Mouse (Mus musculus) frontal cortex, adult 2 months (tissue): ENCODE results near the gene Elf3. TPM values are rescaled to one million over a fixed set of nuclear protein-coding genes. Genes with fewer than 3 reads are reported as not detected.

Experiments used
- DNase-seq, 2 experiments: peaks; one replicate each; pipeline ENCODE4 v3.0.0; 2022; ENCODE audit warnings: low spot score in 1 of 2; ENCODE audit errors: extremely low spot score in 1 of 2
- polyA plus RNA-seq: library from polyadenylated mRNA; depleted of rRNA; stranded (reverse); fragments of >200 nt; gene quantifications from 2 replicates; pipeline ENCODE4 v1.2.3, GENCODE M21; 2012; rRNA removed

Elf3 gene
- 0.10 and 0.21 TPM in 2 replicates for polyA plus RNA-seq

DNA sequence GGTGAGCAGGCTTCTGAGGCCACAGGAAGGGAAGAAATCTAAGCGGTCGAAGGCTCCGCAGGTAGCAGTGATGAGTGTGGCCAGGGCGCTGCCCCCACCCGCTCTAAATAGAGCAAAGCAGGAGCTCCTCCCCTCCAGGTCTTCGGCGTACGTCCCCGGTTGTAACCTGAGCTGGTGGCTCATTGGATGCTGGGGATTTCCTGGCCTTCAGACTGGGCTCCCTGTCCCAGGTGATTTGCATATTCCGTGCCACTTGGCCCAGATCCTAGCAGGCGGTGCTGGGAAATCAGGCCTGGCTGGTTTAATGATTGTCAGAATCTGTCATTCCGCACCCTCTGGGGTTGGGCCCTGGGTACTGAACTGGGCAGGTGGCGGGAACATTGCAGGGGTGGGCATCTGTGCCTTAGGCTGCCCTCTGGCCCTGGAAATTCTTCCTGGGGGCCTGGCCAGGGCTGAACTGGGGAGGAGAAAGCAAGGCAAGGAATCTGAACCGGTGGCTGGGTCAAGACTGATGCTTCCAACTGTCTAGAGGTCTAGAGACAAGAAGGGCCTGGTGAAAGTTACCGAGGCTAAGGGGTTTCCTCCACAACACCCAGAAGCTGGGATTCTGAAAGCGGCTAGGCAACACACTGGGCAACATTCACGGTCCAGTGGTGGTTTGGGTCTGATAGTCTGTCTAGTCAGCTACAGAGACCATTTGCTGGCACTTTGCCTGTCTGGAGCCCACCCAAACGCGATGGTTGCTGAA lies at the start of gene Elf3:
Gene Elf3, minus strand, starts transcription at position 189 of the 748 bp plus-strand sequence.
- DNase-seq = no peak

DNA sequence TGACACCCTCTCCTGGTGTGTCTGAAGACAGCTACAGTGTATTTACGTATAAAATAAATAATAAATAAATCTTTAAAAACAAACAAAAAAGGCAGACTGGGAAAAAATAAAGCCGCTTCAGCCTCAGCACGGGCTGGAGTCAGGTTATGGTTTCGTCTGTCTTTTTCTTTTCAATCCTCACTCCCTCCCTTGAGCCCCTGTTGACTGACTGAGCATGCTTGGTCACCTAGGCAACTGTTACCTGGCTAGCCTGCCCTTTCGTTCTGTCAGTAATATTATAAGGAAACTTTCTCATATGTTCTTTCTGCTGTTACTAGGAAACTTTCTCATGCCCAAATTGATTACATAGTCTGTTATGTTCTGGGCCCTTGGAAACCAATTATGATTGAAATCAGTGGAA lies 32.5 kb upstream of the Elf3 start:
- DNase-seq = no peak

- DNase-seq = no peak
These were observed 27.9 kb upstream of the Elf3 start for GRCm38 (mm10) chr1:135286311-135286710.

DNA sequence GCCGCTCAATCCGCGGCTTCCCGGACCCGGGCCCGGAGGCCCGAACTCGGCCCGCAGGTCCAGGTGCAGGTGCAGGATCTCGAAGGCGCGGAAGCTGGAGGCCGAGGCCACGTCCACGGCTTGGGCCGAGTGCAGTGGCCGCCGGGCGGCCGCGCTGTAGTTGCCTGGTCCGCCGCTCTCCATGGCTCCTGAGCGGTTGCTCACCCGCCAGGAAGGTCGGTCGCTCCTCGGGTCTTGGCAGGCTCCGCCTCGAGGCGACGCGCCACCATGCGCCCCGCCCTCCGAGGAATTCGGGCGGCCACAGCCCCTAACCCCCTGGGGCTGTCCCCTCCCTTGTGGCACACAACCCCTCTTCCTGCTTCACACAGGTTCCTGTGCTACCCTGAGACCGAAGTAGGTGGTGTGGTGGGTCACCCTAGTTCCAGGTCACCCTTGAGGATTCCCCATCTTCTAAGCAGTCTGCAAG lies 25.5 kb upstream of the Elf3 start, which contains the start of gene Rnpep:
Gene Rnpep, minus strand, starts transcription at position 259 of the 466 bp plus-strand sequence.
- DNase-seq = peak in 1 of 2 experiments; percentile 63

- peak in 1 of 2 experiments; percentile 42 for DNase-seq
These were observed 25.0 kb upstream of the Elf3 start for GRCm38 (mm10) chr1:135283287-135283825.

DNA sequence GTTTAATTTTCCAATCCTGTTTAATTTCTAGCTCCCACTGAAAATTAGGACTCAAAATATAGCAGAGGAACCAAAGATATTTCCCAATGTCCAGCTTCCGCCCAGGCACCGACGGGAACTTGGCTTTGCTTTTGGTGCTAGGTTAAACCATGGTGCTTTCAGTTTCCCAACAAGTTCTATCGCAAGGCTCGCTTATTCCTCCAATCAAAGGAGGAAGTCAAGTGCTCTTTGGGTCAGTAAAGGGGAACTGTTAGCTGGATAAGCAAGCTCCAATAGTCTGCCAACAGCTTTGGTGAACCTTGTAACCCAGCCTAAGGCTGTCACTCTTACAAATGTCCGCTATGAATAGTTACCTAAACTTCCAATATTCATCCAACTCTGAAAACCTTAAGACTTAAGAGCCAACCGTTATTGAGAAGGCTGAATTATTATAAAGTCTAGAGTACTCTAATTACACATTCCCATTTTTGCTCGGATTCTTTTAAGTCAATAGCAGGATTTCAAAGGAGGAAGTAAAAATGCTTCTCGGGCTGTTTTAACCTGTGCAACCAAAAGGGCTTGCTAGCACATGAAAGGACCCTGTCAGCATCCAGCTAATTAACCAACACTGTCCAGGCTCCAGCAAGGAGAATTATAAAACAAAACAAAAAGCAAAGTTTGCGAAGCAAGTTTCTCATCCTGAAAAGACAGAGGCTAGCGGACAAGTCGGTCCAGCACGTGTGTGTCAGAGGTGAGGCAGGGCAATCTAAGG lies 24.3 kb upstream of the Elf3 start:
- DNase-seq = no peak

- DNase-seq = no peak
These were observed 23.5 kb upstream of the Elf3 start for GRCm38 (mm10) chr1:135281841-135282240.

GRCm38 (mm10) chr1:135280646-135281045 lies 22.3 kb upstream of the Elf3 start:
- peak; percentile 31 to 66 for DNase-seq

DNA sequence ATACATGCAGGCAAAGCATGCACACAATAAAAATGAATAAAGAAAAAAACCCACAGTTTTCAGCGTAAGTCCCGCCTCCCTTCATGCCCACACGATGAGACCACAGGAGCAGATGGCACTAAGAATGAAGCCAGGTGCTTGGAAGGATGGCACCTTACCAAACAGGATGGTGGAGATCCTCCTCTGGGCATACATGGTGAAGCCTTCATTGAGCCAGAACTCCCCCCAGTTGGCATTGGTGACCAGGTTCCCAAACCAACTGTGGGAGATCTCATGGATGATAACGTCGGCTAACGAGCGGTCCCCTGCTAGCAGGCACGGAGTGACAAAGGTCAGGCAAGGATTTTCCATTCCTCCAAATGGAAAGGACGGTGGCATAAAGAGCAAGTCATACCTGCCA lies 13.0 kb upstream of the Elf3 start:
- DNase-seq = no peak

DNA sequence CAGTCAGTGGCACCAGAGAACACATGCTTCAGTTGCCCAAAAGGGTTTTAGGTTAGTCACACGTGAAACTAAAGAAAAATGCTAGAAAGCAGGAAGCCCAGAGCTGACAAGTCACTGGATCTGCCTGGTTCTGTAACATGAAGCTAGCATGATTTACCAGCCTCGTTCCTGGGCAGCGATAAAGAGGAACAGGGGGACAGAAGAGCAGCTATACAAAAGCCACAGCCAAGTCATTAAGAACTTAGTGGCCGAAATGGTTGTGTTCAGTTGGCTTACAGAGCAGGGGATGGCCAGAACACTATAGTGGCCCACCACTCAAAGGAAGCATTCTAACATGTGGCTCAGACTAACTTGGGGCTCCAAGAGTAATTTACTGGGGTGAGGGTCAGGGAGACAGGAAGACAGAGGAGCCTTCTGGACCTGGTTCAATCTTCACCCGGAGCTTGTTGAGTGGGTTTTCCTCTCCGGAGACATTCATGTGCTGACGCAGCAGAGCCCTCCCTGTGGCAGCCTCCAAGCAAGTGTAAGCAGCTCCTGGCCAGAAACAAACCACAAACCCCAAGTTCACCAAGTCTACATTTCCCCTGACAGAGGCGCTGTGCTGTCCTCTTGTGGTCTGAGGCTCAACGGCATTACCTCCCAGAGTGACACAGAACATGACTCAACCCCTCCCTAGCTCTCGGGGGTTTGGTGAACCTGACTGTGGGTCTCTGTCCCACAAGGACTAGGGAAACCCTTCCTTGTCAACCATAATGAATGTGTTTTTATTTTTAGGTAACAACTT lies 9.5 kb upstream of the Elf3 start:
- DNase-seq = no peak

DNA sequence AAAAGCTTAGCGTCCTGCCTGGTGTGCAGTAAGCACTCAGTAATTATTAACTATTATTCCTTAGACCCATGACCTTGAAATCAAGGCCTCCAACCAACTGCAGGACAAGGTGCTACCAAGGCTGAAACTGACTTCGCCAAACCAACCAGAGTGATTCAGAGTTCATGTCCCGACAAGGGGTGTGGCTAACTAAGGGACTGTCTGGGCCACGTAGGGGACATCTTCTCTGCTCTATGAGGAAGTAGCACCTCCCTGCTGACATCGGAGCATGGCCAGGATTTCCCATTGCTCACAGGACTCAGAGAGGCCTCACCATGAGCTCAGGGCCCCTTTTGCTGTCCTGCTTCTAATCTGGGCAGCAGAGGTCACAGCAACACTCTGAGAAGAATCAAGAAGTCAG lies 7.5 kb upstream of the Elf3 start:
- no peak for DNase-seq

- DNase-seq = no peak
These were observed 4.9 kb upstream of the Elf3 start for GRCm38 (mm10) chr1:135263316-135263715.

DNA sequence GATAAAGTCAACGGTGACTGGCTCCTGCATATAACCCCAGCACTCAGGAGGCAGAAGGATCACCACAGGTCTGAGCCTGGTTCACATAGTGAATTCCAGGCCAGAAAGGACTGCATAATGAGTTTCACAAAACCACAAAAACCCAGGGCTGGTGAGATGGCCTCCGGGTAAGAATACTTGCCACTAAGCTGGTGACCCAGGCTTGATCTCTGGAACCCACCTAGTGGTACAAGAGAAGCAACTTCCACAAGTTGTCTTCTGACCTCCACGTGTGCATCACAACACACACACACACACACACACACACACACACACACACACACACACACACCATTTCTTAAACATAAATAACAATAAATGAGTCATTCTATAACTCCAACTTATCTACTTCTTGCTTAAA lies 4.0 kb upstream of the Elf3 start:
- no peak for DNase-seq

DNA sequence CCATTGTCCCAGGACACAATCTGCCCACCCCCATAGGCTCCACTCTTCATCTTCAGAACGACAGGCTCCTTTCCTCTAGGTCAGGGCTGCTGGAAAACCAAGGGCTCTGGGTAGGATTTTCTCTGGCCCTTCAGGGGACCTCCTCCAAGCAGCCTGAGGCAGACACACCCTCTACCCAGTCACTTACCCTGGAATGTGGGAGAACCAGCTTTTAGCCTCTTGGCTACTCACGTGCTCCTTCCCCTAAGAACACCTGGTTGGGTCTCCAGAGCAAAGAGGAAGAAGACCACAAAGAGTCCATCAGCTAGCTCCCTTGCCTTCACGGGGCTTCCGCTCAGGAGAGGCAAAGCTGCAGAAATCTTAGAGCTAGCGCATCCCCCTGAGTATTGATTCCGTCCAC lies 2.6 kb upstream of the Elf3 start:
- no peak for DNase-seq

DNA sequence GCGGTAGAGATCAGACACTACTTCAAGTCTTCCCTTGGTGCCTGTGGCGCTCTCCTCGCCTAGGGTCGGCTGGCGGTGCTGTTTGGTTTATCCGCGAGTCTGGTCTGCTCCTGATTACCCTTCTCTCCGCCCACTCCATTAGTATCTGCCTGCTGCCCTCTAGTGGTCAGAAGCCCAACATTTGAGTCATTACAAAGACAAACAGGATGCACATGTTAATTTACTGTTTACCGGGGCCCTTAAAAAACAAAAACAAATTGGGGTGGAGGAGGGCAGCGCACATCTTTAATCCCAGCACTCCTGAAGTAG lies 714 bp upstream of the Elf3 start:
- DNase-seq = peak in 1 of 2 experiments; percentile 85

DNA sequence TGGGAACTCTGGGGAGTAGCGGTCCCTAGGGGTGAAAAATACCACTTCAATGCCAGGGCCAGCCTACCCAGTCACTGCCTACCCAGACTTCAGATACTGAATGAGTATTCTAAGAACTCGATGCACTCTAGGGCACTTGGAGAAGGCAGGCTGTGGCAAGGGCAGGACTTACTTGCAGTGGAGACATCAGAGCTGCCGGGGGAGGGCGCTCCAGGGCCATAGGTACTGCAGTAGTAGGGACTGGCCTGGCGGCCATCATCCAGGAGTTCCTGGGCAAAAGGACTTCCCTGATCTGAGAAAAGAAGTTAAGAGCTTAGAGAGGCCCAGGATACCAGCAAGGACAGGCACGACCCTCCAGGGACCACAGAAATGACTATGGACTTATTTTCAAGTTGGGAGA lies 2.1 kb downstream of the Elf3 start:
- no peak for DNase-seq

- no peak for DNase-seq
These were observed 5.5 kb downstream of the Elf3 start for GRCm38 (mm10) chr1:135252854-135253253.

- DNase-seq = no peak
These were observed 7.0 kb downstream of the Elf3 start for GRCm38 (mm10) chr1:135251405-135251804.

GRCm38 (mm10) chr1:135250706-135251105 lies 7.7 kb downstream of the Elf3 start:
- DNase-seq = no peak

- peak; percentile 27 to 72 for DNase-seq
These were observed 9.9 kb downstream of the Elf3 start for GRCm38 (mm10) chr1:135248434-135248850.

- no peak for DNase-seq
These were observed 14.4 kb downstream of the Elf3 start for GRCm38 (mm10) chr1:135244014-135244413.
